Mouse (Mus musculus) kidney, postnatal 4 days (tissue): ENCODE data around the gene Snupn.
A peak's percentile ranks its signal among the peaks of the same experiment; 100 is the strongest.

Experiments
- DNase-seq, 2 experiments: peaks; one replicate each; pipeline ENCODE4 v3.0.0; 2021; ENCODE audit warnings: mixed read lengths in 2 of 2

The Snupn gene

DNA sequence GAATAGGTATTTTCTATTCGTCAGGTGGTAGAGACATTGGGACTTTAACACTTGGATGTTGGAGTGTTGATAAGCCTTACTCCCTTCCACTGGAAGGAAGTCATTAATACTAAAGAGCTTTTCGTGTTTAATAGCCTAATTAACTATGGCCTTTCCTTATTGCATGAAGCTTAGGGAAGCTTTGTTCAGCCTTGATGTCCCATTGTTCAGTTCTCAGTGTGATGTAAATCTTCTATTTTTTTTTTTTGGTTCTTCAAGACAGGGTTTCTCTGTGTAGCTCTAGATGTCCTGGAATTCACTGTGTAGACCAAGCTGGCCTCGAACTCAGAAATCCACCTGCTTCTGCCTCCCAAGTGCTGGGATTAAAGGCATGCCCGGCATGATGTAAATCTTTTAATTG is 62.2 kb downstream of the Snupn start:
- DNase-seq: no peak

DNA sequence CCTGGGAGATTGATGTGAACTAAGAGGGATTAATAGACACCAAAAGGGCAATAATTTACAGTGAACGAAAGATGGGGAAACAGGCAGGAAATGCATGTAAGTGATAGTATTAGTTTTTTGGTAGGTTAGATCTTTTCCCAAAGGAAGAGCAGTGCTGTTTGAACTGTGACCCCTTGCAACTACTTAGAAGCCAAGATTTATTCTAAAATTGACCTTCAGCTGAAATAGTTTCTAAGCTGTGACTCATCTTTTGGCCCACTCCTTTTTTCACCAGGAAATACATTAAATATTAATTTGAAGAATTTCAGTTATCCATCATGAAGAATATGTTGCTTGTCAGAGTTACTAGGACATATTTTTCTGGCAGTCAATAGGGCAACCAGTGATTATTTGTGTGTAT is 63.1 kb downstream of the Snupn start:
- no peak for DNase-seq

- DNase-seq: peak; percentile 16 to 47
These were observed 64.1 kb downstream of the Snupn start for GRCm38 (mm10) chr9:57014766-57015165.

DNA sequence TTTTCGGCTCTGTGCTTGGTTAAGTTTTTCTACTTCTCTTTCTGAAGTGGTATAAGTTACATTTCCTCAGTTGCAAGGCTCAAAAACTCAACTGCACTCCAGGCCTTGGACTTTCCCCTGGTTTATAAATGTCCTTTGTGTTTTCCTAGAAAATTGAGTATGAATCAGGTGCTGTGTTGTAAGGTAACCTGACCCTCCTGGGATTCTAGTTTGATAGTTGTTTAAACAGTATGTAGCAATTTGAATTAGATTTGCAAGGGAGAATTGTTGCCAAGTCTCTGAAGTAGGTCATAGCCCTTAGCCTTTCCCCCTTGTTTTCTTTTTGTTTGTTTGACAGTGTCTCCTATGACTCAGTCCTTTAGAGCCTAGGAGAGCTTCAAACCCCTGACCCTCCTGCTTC is 67.0 kb downstream of the Snupn start:
- DNase-seq: no peak

GRCm38 (mm10) chr9:57031756-57032155 is 81.1 kb downstream of the Snupn start:
- DNase-seq: no peak
